Mouse (Mus musculus): Measurements from ENCODE around the gene Pgm1. TPM values are rescaled to one million over a fixed set of nuclear protein-coding genes. Genes with fewer than 3 reads are reported as not detected.

The Pgm1 gene
- polyA plus RNA-seq, 1 experiment from 2014 or later, result 40.8 TPM

DNA sequence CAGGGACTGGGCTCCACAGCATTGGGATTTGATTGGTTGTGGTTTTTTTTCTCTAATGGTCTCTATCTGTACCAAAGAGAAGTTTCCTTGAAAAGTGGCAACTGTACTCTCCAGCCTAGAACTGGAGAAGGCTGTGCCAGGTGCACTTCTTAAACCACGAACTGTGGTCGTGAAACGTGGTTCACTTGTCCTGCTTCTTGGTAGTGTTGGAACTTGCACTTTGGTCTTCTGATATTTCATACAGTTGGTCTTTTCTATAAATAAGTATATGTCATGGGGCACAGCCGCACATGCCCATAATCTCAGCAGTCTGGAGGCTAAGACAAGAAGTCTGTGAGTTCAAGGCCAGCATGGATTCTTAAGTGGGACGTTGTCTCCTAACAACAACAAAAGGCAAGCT is 7.1 kb downstream of the Pgm1 start:
- Histone ChIP-seq H3K27ac (no peak overlapping the region), H3K9ac (no peak overlapping the region), H3K36me3 (no peaks in the 10 kb centered on the region), H3K4me2 (no peak overlapping the region), H3K9me3 (no peaks in the 10 kb centered on the region), H3K27me3 (no peaks in the 10 kb centered on the region), H3K4me3 (no peak overlapping the region), H3K4me1 (peaks cover 4% of the 10 kb centered on the region; the same call in 1 of the 2 replicates)
- 89% methylated on average over 5 of the region's 5 CpGs for WGBS
- ATAC-seq (ENCODE audit: insufficient number of reproducible peaks, insufficient read depth, low FRiP score, low TSS enrichment, low read depth), result no peak

GRCm38 (mm10) chr4:99939711-99940505 is 10.7 kb downstream of the Pgm1 start:
- Histone ChIP-seq H3K4me3 (no peak overlapping the region), H3K27ac (0 out of 2 replicates have a peak overlapping the region, but pooled peaks have one; percentile 48), H3K9ac (no peak overlapping the region), H3K27me3 (no peaks in the 10 kb centered on the region), H3K4me1 (peaks cover 4% of the 10 kb centered on the region; the same call in 1 of the 2 replicates), H3K9me3 (no peaks in the 10 kb centered on the region), H3K4me2 (no peak overlapping the region), H3K36me3 (no peaks in the 10 kb centered on the region)
- 62% methylated on average over 16 of the region's 16 CpGs for WGBS
- no peak for ATAC-seq (ENCODE audit: insufficient number of reproducible peaks, insufficient read depth, low FRiP score, low TSS enrichment, low read depth)

DNA sequence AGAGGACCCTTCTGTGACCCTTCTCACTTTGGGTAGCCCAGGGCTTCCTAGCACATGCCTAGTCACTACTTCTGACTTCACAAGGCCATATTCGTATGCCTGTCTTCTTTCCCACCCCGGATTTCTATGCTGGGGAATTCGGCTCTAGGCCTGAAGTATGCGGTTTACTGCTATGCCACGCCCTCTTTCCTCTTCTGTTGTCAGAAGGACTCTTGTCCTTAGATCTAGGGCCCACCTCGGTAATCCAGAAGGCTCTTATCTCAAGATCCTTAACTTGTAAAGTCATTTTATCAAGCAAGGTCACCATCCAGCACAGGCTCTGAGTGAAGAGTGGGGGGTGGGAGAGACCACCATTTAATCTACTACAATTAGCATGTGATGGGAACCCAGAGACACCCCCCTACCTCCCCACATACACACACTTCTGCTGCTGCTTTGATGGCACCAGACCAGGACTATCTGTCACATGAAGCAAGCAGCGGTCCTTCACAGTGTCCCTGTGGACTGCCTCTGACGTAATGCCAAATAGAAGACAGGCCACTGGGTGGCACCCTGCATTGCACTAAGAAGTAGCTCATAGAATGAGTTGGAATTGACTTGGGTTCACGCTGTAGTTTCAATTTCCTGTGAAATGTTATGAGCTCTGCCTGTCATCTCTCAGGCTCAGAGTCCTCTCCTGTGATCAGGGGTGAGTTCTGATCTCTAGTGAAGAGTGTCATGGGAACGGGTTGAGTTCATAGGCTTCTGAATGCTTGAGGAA is 12.6 kb downstream of the Pgm1 start:
- Histone ChIP-seq H3K27ac (no peak overlapping the region), H3K9ac (no peak overlapping the region), H3K36me3 (no peaks in the 10 kb centered on the region), H3K9me3 (no peaks in the 10 kb centered on the region), H3K4me1 (peaks cover 4% of the 10 kb centered on the region; the same call in 1 of the 2 replicates), H3K4me2 (no peak overlapping the region), H3K27me3 (no peaks in the 10 kb centered on the region), H3K4me3 (no peak overlapping the region)
- WGBS, result 77% methylated on average over 10 of the region's 10 CpGs
- no peak for ATAC-seq (ENCODE audit: insufficient number of reproducible peaks, insufficient read depth, low FRiP score, low TSS enrichment, low read depth)

- no peak for ATAC-seq (ENCODE audit: insufficient number of reproducible peaks, insufficient read depth, low FRiP score, low TSS enrichment, low read depth)
- no peaks in the 10 kb centered on the region for H3K4me1 ChIP-seq
- no peak overlapping the region for H3K4me3 ChIP-seq
- WGBS, result 65% methylated on average over 2 of the region's 2 CpGs
- no peaks in the 10 kb centered on the region for H3K36me3 ChIP-seq
- H3K27me3 ChIP-seq, result no peaks in the 10 kb centered on the region
- no peak overlapping the region for H3K9ac ChIP-seq
- no peak overlapping the region for H3K4me2 ChIP-seq
- H3K27ac ChIP-seq, result no peak overlapping the region
- H3K9me3 ChIP-seq, result no peaks in the 10 kb centered on the region
Observed at GRCm38 (mm10) chr4:99944606-99945005, 15.4 kb downstream of the Pgm1 start.

GRCm38 (mm10) chr4:99945011-99945410 is 15.8 kb downstream of the Pgm1 start:
- Histone ChIP-seq H3K9ac (no peak overlapping the region), H3K4me1 (no peaks in the 10 kb centered on the region), H3K4me3 (no peak overlapping the region), H3K9me3 (no peaks in the 10 kb centered on the region), H3K36me3 (no peaks in the 10 kb centered on the region), H3K4me2 (no peak overlapping the region), H3K27me3 (no peaks in the 10 kb centered on the region), H3K27ac (no peak overlapping the region)
- 80% methylated on average over 7 of the region's 7 CpGs for WGBS
- no peak for ATAC-seq (ENCODE audit: insufficient number of reproducible peaks, insufficient read depth, low FRiP score, low TSS enrichment, low read depth)

DNA sequence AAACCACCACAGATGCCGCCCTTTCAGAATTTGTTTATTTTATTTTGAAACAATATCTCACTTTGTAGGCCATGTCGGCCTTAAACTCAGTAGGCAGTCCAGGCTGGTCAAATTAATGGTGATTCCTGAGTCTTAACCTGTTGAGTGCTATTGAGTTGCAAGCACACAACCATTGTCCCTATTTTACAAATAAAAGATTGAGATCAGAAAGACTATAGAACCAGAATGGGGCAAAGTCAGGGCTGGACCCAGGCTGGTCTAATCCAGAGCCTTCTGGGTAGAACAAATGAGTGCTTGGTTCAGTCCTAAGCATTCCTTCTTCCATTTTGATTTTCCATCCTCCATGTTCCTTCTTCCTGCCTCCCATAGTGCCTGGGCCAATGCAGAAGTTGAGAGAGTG is 17.3 kb downstream of the Pgm1 start:
- Histone ChIP-seq H3K9ac (no peak overlapping the region), H3K4me2 (no peak overlapping the region), H3K27ac (no peak overlapping the region), H3K9me3 (no peaks in the 10 kb centered on the region), H3K4me3 (no peak overlapping the region), H3K36me3 (no peaks in the 10 kb centered on the region), H3K27me3 (no peaks in the 10 kb centered on the region), H3K4me1 (no peaks in the 10 kb centered on the region)
- no peak for ATAC-seq (ENCODE audit: insufficient number of reproducible peaks, insufficient read depth, low FRiP score, low TSS enrichment, low read depth)
- WGBS, result 88% methylated on average over 2 of the region's 2 CpGs

GRCm38 (mm10) chr4:99947192-99947591 is 18.0 kb downstream of the Pgm1 start:
- H3K4me3 ChIP-seq, result no peak overlapping the region
- no peak for ATAC-seq (ENCODE audit: insufficient number of reproducible peaks, insufficient read depth, low FRiP score, low TSS enrichment, low read depth)
- H3K9me3 ChIP-seq, result no peaks in the 10 kb centered on the region
- H3K27me3 ChIP-seq, result no peaks in the 10 kb centered on the region
- H3K4me2 ChIP-seq, result no peak overlapping the region
- WGBS, result 80% methylated on average over 1 of the region's 1 CpGs
- no peak overlapping the region for H3K9ac ChIP-seq
- H3K36me3 ChIP-seq, result no peaks in the 10 kb centered on the region
- no peaks in the 10 kb centered on the region for H3K4me1 ChIP-seq
- H3K27ac ChIP-seq, result no peak overlapping the region

- Histone ChIP-seq H3K9me3 (no peaks in the 10 kb centered on the region), H3K27me3 (no peaks in the 10 kb centered on the region), H3K4me2 (no peak overlapping the region), H3K9ac (no peak overlapping the region), H3K36me3 (no peaks in the 10 kb centered on the region), H3K27ac (no peak overlapping the region), H3K4me1 (0 out of 2 replicates have a peak, but pooled peaks cover 1% of the 10 kb centered on the region), H3K4me3 (no peak overlapping the region)
- whole genome bisulfite sequencing, result 96% methylated on average over 1 of the region's 1 CpGs
- no peak for ATAC-seq (ENCODE audit: insufficient number of reproducible peaks, insufficient read depth, low FRiP score, low TSS enrichment, low read depth)
Observed at GRCm38 (mm10) chr4:99947896-99948295, 18.7 kb downstream of the Pgm1 start.

- WGBS, result 84% methylated on average over 2 of the region's 2 CpGs
- Histone ChIP-seq H3K9me3 (no peaks in the 10 kb centered on the region), H3K4me1 (peaks cover 7% of the 10 kb centered on the region; the same call in 1 of the 2 replicates), H3K4me2 (no peak overlapping the region), H3K27ac (no peak overlapping the region), H3K27me3 (no peaks in the 10 kb centered on the region), H3K36me3 (no peaks in the 10 kb centered on the region), H3K4me3 (no peak overlapping the region), H3K9ac (no peak overlapping the region)
- ATAC-seq (ENCODE audit: insufficient number of reproducible peaks, insufficient read depth, low FRiP score, low TSS enrichment, low read depth), result no peak
Observed at GRCm38 (mm10) chr4:99953904-99954303, 24.7 kb downstream of the Pgm1 start.

DNA sequence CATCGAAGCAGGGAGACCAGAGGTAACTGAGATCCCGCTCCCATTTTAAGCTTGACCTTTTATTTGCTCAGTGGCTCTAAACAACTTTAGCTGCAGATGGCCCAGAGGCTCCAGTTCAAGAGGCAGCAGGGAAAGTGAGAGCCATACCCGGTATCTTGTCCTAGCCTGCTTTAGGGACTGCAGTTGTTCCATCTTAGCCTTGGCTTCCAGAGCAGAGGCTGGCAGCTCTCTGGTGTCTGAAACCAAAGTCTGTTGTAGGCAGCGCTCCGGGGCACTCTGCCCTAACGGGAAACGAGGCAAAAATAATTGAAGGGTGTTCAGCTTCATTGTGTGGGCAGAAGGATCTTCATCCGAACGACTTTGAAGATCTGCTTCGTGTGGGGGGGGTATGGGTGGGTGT is 26.2 kb downstream of the Pgm1 start:
- Histone ChIP-seq H3K9me3 (no peaks in the 10 kb centered on the region), H3K27me3 (no peaks in the 10 kb centered on the region), H3K27ac (no peak overlapping the region), H3K4me3 (no peak overlapping the region), H3K4me1 (peaks cover 7% of the 10 kb centered on the region; the same call in 1 of the 2 replicates), H3K9ac (no peak overlapping the region), H3K4me2 (no peak overlapping the region), H3K36me3 (no peaks in the 10 kb centered on the region)
- WGBS, result 78% methylated on average over 10 of the region's 10 CpGs
- ATAC-seq (ENCODE audit: insufficient number of reproducible peaks, insufficient read depth, low FRiP score, low TSS enrichment, low read depth), result no peak

DNA sequence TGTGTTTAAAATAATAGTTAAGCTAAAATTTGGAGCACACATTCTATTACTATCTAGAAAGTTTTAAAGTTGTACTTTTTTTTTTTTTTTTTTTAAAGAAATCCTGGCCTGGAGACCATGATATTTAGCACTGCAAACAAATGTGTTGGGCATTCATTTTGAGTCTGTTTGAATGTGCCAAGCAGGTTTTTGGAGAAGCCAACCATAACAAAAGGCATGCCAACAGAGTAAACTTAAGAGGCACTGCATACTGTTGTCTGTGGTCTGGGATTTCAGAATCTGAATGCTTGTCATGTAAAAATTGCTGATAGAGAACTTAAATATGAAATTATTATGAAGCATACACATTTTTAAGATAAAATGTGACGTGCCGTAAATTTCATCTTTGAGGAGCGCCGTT is 28.0 kb downstream of the Pgm1 start:
- no peak overlapping the region for H3K4me3 ChIP-seq
- no peak overlapping the region for H3K9ac ChIP-seq
- H3K36me3 ChIP-seq, result no peaks in the 10 kb centered on the region
- ATAC-seq (ENCODE audit: insufficient number of reproducible peaks, insufficient read depth, low FRiP score, low TSS enrichment, low read depth), result no peak
- H3K9me3 ChIP-seq, result no peaks in the 10 kb centered on the region
- H3K27ac ChIP-seq, result no peak overlapping the region
- H3K4me1 ChIP-seq, result peaks cover 7% of the 10 kb centered on the region; the same call in 1 of the 2 replicates
- H3K4me2 ChIP-seq, result no peak overlapping the region
- H3K27me3 ChIP-seq, result no peaks in the 10 kb centered on the region
- 92% methylated on average over 4 of the region's 4 CpGs for WGBS
